Mouse (Mus musculus): ENCODE data around the gene Trpm7.
"Not testable (repeated sequence)": the region's sequence is repeated elsewhere in the genome, so short reads cannot be mapped to it uniquely, and the experiment has no call there.

Gene Trpm7

GRCm38 (mm10) chr2:126875871-126876796 lies at the start of gene Trpm7:
Gene Trpm7 (minus strand): TSS chr2:126876230.
- in situ Hi-C loops (cut with MseI, MboI), result no loop called here

DNA sequence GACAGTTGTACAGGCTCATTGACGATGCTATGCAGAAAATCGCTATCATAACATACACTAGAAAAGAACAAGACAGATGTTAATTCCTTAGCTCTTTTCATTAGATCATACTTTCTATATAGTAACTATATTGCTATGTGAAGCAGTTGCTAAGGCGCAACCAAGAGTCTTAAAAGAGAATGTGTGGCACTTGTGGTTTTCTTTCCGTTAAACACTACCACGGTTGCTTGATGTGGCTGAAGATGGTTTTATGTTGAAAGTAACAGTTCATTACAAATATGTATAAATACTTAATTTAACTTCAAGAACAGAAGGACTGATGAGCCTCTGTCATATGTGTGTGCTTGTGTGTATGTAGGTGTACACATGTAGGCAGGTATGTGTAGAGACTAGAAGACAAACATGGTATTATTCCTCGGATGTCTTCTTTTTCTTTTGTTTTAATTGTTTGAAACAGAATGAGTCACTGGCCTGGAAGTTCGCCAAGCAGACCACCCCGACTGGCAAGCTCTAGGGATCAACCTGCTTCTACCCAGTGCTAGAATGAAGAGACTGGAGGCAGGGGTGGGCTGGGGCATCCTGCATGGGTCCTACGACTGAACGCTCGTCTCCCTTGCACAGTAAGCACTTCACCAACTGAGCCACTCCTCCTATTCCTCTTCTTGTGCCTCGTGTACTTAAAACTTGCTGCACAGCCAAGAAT lies 44.5 kb upstream of the Trpm7 start:
- in situ Hi-C loops (cut with MseI, MboI), result no loop called here

DNA sequence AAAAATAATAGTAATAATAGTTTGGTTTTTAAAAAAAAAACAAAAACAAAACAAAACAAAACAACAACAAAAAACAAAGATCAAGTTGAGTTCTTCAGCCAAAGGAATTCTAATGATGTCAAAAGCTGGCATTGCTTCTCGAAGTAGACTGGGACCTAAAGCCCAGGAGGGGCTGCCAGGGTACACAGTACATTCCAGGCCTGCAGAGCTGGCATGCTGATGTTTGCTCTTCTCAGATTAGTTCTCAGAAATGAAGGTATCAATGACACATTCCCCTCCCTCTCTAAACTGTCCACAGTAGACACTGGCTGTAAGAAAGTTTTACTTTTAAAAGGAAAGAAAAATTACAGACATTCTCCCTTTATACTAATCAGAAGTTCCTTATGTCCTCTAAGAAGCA lies 40.2 kb upstream of the Trpm7 start:
- in situ Hi-C loops (cut with MseI, MboI), result no loop called here

DNA sequence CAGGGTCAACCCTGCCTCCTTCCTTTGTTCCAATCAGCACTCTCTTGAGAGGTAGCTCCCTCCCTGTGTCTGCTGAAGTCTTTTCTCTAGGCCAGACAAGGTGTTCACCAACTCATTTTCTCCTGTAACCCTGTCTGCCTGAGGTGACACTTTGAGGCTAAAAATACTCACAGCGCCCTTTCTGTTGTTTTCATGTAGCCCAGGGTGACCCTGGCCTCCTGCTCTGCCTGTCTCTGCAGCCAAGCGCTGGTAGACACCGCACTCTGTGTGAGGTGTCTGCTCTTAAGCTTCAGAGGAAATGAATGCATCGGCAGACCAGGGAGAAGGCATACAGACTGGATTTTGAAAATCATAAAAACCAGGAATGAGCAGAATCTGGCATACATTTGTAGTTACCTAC lies 38.1 kb upstream of the Trpm7 start:
- in situ Hi-C loops (cut with MseI, MboI), result no loop called here

DNA sequence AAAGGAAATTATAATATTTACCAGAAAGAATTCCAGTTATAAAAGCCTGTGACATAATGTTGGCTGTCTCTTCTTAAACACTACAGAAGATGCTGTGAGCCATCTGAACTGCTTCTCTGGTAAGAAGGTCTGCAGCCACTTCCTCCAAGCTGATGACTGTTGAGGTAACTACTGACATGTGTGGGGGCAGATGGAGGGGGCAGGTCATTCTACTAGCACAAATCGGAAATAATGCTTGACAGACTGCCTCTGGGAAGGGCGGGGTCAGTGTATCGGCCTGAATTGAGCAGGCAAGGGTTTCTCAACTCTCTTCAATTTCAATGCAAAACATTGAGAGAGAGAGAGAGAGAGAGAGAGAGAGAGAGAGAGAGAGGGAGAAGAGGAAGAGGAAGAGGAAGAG lies 28.1 kb upstream of the Trpm7 start:
- in situ Hi-C loops (cut with MseI, MboI), result no loop called here

- in situ Hi-C loops (cut with MseI, MboI), result no loop called here
These were observed 21.5 kb upstream of the Trpm7 start for GRCm38 (mm10) chr2:126897511-126897910.

- in situ Hi-C loops (cut with MseI, MboI), result no loop called here
These were observed 20.9 kb upstream of the Trpm7 start for GRCm38 (mm10) chr2:126896941-126897340.

DNA sequence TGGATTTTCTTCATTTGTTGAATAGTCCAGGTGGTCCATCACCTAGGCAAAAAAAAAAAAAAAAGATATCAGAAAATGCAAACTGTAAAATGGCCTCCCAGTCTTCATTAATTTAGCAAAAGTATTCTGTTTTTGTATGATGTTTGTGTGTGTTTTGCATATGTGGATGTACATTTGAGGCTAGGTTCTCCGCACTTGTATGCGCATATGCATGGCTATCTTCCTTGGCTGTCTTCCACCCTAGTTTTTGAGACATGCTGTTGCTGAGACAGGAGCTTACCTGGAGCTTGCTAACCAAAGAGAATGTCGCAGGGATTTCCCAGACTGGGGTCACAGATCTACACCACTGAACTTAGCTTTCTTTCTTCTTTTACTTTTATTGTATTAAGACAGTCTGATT lies 18.2 kb upstream of the Trpm7 start:
- in situ Hi-C loops (cut with MseI, MboI), result no loop called here

DNA sequence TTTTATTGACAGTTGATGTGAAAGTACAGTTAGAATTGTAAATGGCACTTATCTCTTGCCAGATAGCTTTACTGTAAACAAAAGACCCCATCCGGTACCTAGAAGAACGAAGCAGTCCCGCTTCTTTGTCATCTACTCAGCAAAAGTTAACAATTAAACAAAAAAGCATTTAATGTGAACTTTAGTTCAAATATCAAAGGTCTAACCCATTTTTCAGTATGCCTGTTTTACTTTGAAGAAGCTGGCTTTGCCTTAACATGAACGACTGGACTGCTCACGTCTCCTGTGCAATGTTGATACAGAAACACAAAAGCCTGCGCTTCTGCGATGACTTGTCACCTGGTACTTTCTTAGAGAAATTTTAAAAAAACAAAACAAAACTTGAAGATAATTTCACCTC lies 16.3 kb upstream of the Trpm7 start:
- in situ Hi-C loops (cut with MseI, MboI), result no loop called here

GRCm38 (mm10) chr2:126891743-126892142 lies 15.7 kb upstream of the Trpm7 start:
- in situ Hi-C loops (cut with MseI, MboI), result no loop called here

DNA sequence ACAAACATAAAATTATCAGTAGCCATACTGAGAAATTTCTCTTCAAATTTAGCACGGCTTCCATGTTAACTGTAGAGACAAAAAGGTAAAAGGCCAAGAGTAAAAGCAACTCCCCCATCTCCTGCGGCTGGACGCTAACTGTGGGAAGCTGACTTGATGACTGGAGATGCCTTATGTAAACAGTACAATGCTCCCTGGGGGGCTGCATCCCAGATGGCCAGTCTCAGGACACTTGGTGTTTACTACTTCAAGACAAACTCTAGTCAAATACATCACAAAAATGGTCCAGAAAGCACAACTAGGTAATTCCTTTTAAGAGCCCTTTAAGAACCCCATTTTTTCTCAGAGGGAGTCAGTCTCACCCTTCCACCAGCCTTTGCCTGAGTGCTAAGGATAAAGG lies 11.1 kb upstream of the Trpm7 start:
- in situ Hi-C loops (cut with MseI, MboI), result no loop called here

DNA sequence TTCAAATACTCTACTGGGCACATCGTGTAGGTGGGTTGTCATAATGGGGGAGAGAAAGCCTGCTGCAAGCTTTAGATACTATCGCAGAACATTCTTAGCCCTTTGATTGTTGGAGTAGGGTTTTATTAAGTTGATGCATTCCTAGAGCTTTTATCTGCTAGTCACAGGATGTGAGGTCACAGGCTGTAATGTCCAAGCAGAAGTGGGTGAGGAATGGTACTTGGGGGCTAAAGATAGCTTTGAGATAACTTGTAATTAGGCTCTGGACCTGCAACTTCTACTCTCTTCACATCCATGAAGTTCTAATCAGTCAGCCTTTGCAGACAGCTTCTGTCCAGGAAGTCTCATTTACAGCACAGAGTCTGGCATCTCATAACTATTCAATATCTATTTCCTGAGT lies 9.8 kb upstream of the Trpm7 start:
- in situ Hi-C loops (cut with MseI, MboI), result no loop called here

DNA sequence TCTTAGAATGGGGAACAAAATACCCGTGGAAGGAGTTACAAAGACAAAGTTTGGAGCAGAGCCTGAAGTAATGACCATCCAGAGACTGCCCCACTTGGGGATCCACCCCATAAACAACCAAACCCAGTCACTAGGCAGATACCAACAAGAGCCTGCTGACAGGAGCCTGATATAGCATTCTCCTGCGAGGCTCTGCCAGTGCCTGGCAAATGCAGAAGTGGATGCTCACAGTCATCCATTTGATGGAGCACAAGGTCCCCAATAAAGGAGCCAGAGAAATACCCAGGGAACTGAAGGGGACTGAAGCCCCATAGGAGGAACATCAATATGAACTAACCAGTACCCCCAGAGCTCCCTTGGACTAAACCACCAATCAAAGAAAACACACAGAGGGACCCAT lies 6.7 kb upstream of the Trpm7 start:
- in situ Hi-C loops (cut with MseI, MboI), result not testable (repeated sequence)

- in situ Hi-C loops (cut with MseI, MboI), result no loop called here
These were observed 2.0 kb upstream of the Trpm7 start for GRCm38 (mm10) chr2:126877991-126878390.

- in situ Hi-C loops (cut with MseI, MboI), result no loop called here
These were observed 554 bp downstream of the Trpm7 start for GRCm38 (mm10) chr2:126875516-126875835.

DNA sequence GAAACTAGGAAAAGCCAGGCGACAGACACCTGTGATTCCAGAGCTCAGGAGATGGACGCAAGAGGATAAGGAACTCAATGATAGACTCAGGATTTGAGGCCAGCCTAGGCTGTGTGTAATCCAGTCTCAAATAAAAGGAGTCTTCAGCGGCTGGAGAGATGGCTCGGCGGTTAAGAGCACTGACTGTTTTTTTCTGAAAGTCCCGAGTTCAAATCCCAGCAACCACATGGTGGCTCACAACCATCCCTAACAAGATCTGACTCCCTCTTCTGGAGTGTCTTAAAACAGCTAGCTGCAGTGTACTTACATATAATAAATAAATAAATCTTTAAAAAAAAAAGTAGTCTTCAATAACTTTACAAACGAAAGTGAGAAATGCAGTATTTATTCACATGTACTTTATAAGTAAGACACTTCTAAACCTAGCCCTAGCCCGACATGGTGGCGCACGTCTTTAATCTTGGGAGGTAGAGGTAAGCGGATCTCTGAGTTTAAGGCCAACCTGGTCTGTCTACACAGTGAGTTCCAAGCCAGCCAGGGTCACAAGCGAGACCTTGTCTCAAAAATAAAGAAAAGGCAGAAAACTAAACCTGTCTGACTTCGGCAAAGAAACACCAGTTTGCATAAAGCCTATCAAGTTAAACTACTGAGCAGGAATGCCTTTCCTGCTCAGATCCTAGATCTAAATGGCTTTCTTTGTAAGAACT lies 1.1 kb downstream of the Trpm7 start:
- in situ Hi-C loops (cut with MseI, MboI), result no loop called here

- in situ Hi-C loops (cut with MseI, MboI), result no loop called here
These were observed 9.7 kb downstream of the Trpm7 start for GRCm38 (mm10) chr2:126866301-126866700.

GRCm38 (mm10) chr2:126865501-126866199 lies 10.4 kb downstream of the Trpm7 start:
- in situ Hi-C loops (cut with MseI, MboI), result no loop called here

DNA sequence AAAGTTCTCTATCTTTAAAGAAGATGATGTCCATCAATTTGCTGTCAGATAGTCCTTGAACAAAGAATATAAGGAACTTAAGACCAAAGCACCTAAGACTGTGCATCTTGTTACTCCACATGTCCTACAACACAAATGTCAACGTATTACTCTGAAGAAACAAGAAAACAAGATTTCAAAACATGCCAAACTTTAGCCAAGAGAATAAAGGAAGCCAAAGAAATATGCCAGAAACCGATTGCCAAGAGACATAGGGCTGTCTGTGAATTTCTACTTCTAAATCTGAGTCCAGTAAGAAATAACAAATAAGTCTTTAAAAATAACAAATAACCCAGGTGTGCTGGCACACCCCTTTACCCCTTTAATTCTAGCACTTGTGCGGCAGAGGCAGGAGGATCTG lies 11.0 kb downstream of the Trpm7 start:
- in situ Hi-C loops (cut with MseI, MboI), result no loop called here

DNA sequence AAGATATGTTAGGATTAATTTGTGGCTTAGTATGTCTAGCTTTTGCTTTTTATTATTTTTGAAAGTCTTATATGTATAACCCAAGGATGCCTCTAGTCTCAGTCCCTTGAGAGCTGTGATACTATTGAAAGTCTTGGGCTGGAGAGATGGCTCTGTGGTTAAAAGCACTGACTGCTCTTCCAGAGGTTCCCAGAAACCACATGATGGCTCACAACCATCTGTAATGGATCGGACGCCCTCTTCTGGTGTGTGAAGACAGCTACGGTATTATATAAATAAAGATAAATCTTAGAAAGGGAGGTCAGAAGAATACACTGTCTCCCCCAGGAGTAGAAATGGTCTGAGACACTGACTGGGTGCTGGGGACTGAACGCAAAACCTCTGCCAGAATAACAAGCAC lies 31.3 kb downstream of the Trpm7 start:
- in situ Hi-C loops (cut with MseI, MboI), result loop anchor here in 1 of 2 experiments (25.0 kb wide), 1 partner anchor 168 kb away; the partner anchor contains the start of gene Ap4e1

- in situ Hi-C loops (cut with MseI, MboI), result loop anchor here in 1 of 2 experiments (25.0 kb wide), 1 partner anchor 173 kb away; the partner anchor contains the start of gene Ap4e1
These were observed 37.2 kb downstream of the Trpm7 start for GRCm38 (mm10) chr2:126838848-126839247.

DNA sequence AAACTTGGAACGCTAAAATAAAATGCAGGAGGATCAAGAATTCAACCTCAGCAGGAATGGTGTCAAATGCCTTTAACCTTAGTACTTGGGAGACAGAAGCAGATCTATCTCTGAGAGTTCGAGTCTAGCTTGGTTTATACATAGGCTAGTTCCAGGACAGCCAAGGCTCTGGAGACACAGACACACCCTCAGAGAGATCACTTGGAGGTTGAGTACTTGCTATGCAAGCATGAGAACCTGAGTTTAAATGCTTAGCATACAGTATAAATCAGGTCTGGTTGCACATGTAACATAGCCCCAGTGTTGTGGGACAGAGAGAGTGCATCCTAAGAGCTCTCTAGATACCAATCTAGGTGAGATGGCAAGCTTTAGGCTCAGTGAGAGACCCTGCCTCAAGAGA lies 58.6 kb downstream of the Trpm7 start:
- in situ Hi-C loops (cut with MseI, MboI), result no loop called here
